Mouse (Mus musculus) liver, embryonic 18 days (tissue): ENCODE results near the gene Gm4767. TPM values are rescaled to one million over a fixed set of nuclear protein-coding genes. Genes with fewer than 3 reads are reported as not detected.

Experiments used
- polyA plus RNA-seq: library from polyadenylated mRNA; depleted of rRNA; stranded (reverse); fragments of >200 nt; gene quantifications from 2 replicates; pipeline ENCODE4 v1.2.3, GENCODE M21; 2012; rRNA removed

Gm4767 gene
- 0.12 and 0.18 TPM in 2 replicates for polyA plus RNA-seq

DNA sequence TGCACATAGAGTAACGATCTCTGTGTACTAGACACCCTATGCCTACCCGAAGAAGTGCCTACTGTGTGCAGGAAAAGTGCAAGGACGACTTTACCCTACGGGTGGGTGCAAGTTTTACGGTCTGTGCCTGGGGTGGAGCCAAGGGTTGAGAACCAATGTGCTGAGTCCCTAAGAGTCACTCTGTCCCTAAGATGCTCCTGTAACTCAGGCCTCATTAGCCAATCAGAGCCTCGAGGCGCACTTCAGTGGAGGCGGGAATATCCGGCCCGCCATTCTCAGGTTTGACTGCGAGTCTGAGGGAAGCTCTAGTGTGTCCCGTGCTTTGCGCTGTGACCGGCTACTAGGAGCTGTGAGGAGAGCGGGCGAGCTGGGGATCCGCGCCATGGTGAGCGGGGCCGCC lies at the start of gene Gm4767:
Gm4767 (plus strand) TSS at position 288 of the 400 bp plus-strand sequence.

DNA sequence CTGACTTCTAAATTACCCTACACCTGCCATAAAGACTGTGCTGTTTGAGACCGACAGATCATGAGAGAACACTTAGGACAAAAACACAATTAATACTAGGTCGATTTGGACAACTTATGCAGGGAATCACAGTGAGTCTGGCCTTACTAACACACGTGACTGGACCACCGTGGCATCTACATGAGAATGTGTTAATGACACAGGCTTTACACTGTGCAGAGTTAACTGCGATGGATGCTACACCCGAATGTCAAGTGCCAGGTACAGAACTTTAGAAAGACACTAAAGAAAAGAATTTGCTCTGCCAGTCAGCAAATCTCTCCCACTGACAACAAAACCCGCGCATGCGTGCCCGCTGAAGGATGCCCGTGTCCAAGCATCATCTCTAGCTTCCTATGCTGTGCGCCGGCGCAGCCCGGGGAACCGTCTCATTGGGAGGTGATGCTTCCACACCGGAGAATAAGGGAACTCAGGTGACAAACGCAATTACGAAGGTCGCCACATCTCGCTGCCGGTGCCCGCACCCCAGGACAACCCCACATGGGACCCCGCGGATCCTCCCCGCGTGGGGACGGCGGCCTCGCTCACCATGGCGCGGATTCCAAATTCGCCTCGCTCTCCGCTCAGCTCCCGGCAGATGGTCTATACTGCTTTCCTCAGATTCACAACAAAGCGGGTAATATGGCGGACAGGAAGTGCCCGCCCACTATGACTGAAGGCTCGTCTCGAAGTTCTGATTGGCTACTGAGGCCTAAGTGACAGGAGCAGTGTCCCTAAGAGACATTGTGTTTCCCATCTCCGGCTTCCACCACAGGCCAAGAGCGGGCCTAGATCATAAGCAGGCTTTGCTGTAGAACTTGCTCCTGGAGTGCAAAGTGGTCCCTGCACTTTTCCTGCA lies 41.2 kb upstream of the Gm4767 start, which contains the start of gene Gm3055:
Gm3055 (minus strand) TSS at position 656 of the 898 bp plus-strand sequence.

DNA sequence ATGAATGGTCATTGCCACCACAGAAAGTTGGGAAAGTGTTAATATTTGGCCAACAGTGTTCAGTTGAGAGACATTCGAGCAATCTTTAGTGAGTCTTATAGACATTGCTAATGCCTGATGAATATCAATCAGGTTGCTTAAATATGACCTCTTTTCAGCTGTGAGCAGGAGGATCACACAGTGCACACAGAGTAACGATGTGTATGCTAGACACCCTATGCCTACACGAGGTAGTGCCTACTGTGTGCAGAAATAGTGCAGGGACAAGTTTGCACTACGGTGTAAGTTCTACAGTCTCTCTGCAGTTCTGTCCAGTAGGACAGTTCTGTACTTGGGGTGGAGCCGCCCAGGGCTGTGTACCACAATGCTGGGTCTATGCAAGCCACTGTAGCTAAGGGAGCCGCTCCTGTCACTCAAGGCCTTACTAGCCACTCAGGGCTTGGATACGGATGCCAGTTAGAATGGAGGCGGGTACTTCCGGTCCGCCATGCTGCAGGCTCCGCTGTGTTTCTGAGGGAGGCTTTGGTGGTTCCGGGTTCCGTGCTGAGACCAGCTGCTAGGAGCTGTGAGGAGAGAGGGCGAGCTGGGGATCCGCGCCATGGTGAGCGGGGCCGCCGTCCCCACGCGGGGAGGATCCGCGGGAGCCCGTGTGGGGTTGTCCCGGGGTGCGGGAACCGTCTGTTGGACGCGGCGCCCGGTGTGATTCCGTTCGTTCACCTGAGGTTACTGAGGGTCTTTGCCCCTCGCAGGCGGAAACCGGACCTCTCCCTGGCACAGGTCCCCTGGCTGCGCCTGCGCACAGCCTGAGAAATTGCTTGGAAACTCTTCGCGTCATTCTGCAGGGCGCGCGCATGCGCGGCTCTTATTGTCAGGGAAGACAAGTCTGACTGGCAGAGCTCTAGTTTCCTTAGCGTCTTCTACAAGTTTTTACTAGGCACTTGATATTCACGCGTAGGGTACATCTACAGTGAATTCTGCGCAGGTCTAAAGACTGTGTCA lies 51.7 kb downstream of the Gm4767 start, which contains the start of gene Gm32687:
Gm32687 (plus strand) TSS at position 526 of the 999 bp plus-strand sequence.

Other genes starting within 250 kb of the Gm4767 start
- gene Tle2, start 237.6 kb upstream of the Gm4767 start, polyA plus RNA-seq: 5.9 and 6.8 TPM in 2 replicates
- gene Tle6, start 211.1 kb upstream of the Gm4767 start, polyA plus RNA-seq: 4.9 and 5.2 TPM in 2 replicates
- gene BC025920, start 205.9 kb upstream of the Gm4767 start, polyA plus RNA-seq: 1.5 and 2.0 TPM in 2 replicates
- 7.5 and 8.7 TPM in 2 replicates for gene Sirt6, start 184.4 kb upstream of the Gm4767 start, polyA plus RNA-seq
- 10.1 and 10.8 TPM in 2 replicates for gene Ankrd24, start 183.6 kb upstream of the Gm4767 start, polyA plus RNA-seq
- gene Gm10778, start 163.1 kb upstream of the Gm4767 start, polyA plus RNA-seq: 0.63 and 0.76 TPM in 2 replicates
- gene Zfp433, start 107.4 kb upstream of the Gm4767 start, polyA plus RNA-seq: 1.3 and 1.5 TPM in 2 replicates
- 0.57 and 0.64 TPM in 2 replicates for gene Gm3055, start 41.0 kb upstream of the Gm4767 start, polyA plus RNA-seq
- gene Gm32687, start 51.7 kb downstream of the Gm4767 start, polyA plus RNA-seq: 0.79 and 1.2 TPM in 2 replicates
- gene Zfp781, start 118.3 kb downstream of the Gm4767 start, polyA plus RNA-seq: 0.16 and 0.19 TPM in 2 replicates
- gene Zfp873, start 235.9 kb downstream of the Gm4767 start, polyA plus RNA-seq: 1.6 and 1.7 TPM in 2 replicates